Mouse (Mus musculus) central nervous system, embryonic 18 days (tissue): ENCODE results near the gene Lrrc8b. TPM values are rescaled to one million over a fixed set of nuclear protein-coding genes. Genes with fewer than 3 reads are reported as not detected.

Source experiments
- polyA plus RNA-seq: library from polyadenylated mRNA; depleted of rRNA; stranded (reverse); fragments of >200 nt; gene quantifications from 2 replicates; pipeline ENCODE4 v1.2.3, GENCODE M21; 2012; rRNA removed

The Lrrc8b gene
- 34.8 and 35.8 TPM in 2 replicates for polyA plus RNA-seq

GRCm38 (mm10) chr5:105415198-105415791 lies at the start of gene Lrrc8b:
Lrrc8b (plus strand) TSS chr5:105415775.

GRCm38 (mm10) chr5:105519096-105519975 lies 103.8 kb downstream of the Lrrc8b start, which contains the start of gene Lrrc8c:
Lrrc8c (plus strand) TSS chr5:105519388.

Other genes starting within 250 kb of the Lrrc8b start
- 0.82 and 0.95 TPM in 2 replicates for gene Gbp10, start 176.2 kb upstream of the Lrrc8b start, polyA plus RNA-seq
- 0.55 and 0.70 TPM in 2 replicates for gene Gm43302, start 122.1 kb upstream of the Lrrc8b start, polyA plus RNA-seq
- 1.2 and 2.5 TPM in 2 replicates for gene Gbp6, start 122.1 kb upstream of the Lrrc8b start, polyA plus RNA-seq
- 8.7 and 9.6 TPM in 2 replicates for gene Lrrc8c, start 103.6 kb downstream of the Lrrc8b start, polyA plus RNA-seq